In the genomic region with DNA sequence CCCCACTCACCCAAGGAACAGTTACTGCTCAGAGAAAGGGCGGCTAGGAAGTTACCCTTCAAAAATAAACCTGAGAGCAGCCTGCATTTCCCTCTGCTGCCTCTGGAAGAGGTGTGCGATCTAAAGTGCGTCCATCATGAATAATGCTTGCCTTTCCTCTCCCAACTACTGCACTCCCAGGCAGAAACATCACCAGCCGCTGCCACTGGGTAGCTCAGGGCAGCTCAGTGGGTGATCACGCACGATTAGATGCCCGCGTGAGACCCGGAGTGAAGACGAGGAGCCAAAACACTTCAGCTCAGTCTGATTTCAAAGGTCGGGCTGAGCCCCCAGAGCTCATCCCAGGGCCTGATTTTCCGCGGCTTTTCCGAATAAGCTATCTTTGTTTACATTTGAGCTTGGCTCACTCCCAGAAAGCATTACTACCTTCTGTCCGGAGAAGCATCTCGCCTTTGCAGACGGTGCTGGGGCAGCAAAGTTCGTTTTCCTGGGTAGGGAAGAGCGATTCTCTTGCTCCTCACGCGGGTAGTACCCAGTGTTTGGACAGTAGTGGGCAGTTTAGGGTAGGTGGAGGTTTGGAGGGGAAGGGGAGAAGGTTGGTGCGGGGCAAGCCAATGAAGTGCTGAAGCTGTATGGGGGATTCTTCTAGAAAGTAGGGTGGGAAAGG, we compare ENCODE assay signal across 9 mouse cellular contexts. TPM values are rescaled to one million over a fixed set of nuclear protein-coding genes. Genes with fewer than 3 reads are reported as not detected.
DNase-seq lines count a peak whose midpoint lies in the region; ATAC-seq lines count a peak whose summit lies in the region.
"Had no signal": no experiment of that assay in that cellular context is flagged by ENCODE, and none has a peak within 500 bp of the region (broad histone marks: within the 10 kb centered on the region; RNA-seq: fewer than 3 reads in every experiment).

A gene (plus strand): TSS at position 162 of the 667 bp plus-strand sequence.

- WGBS in forebrain, embryonic 12.5 days, result under 1% methylated on average over 22 of the region's 22 CpGs

- H3K27ac ChIP-seq in forebrain, embryonic 12.5 days, result peak within 1 kb of the TSS; percentile 90

- H3K4me3 ChIP-seq in forebrain, embryonic 12.5 days (replicated peaks), result peak within 1 kb of the TSS; percentile 82

- intact Hi-C loops in heart, postnatal 14 days (cut with DNase I), result loop anchor here (2.0 kb wide), 1 partner anchor 343 kb away; no protein-coding TSS in a partner anchor

- H3K36me3 ChIP-seq in forebrain, embryonic 12.5 days (replicated peaks), result no peaks in the 10 kb centered on the region

- peak within 1 kb of the TSS; percentile 88 for H3K9ac ChIP-seq in forebrain, embryonic 12.5 days

- 0 out of 2 replicates have a peak, but pooled peaks cover 8% of the 10 kb centered on the region for H3K27me3 ChIP-seq in forebrain, embryonic 12.5 days

- H3K9me3 ChIP-seq in forebrain, embryonic 12.5 days, result no peaks in the 10 kb centered on the region

- DNase-seq in left cerebral cortex, adult 18-20 months (ENCODE audit: low spot score in 2 of 2), result peak; percentile 15 to 33
- no peak for DNase-seq in left cerebral cortex, adult 11 months (ENCODE audit: low spot score)
- peak; percentile 11 to 36 for DNase-seq in heart, postnatal 14 days
- DNase-seq in layer of hippocampus, adult 18-20 months (ENCODE audit: low spot score in 2 of 2), result peak in 1 of 2 experiments; percentile 20
- DNase-seq in lung, adult 18-20 months, result peak; percentile 9 to 22
- DNase-seq in ovary, postnatal 36 days (ENCODE audit: low spot score), result peak; percentile 37
- DNase-seq in Muller cell, postnatal 12 days (ENCODE audit: inconsistent ontology term), result no peak

- peaks cover 15% of the 10 kb centered on the region for H3K4me1 ChIP-seq in forebrain, embryonic 12.5 days

- H3K4me2 ChIP-seq in forebrain, embryonic 12.5 days, result peak within 1 kb of the TSS; percentile 85

- ATAC-seq in forebrain, embryonic 12.5 days (ENCODE audit: low FRiP score), result peak; percentile 60; the same call in 1 of the 2 replicates

RNA-seq across cellular contexts. Expression of the gene that starts here (rescaled TPM):
- total RNA-seq in left cerebral cortex, adult 18-20 months (2021), result 10 to 100 TPM; 34.5 to 39.7 TPM
- polyA plus RNA-seq in forebrain, embryonic 12.5 days (2016; fragmentation: Nextera tagmentation; extraction: Ambion mirVana), result 51.2 and 57.2 TPM in 2 replicates
- total RNA-seq in heart, postnatal 14 days (2021), result 10 to 100 TPM; 12.5 to 16.2 TPM
- 10 to 100 TPM; 21.2 to 24.7 TPM for total RNA-seq in layer of hippocampus, adult 18-20 months (2021)
- total RNA-seq: MEL had no signal

Comparison
In these comparisons a context has a peak if more than half of its experiments do, and no peak if none do; other contexts are left out.
1. DNase-seq: peak in left cerebral cortex, adult 18-20 months (2 of 2), heart, postnatal 14 days (2 of 2), lung, adult 18-20 months (2 of 2) and ovary, postnatal 36 days (single experiment); none in left cerebral cortex, adult 11 months (single experiment) and Muller cell, postnatal 12 days (single experiment).